Mouse (Mus musculus) regulatory T cell (primary cell): ENCODE results near the gene Serpina3n.
"Not testable (repeated sequence)": the region's sequence is repeated elsewhere in the genome, so short reads cannot be mapped to it uniquely, and the experiment has no call there.

Experiments used
- in situ Hi-C: fragments of 300-600 bp; cut with MboI, MseI; formaldehyde crosslinking; loops from one replicate; pipeline ENCODE4 v1.15.1; 2025; ENCODE audit warnings: high pct_unique_total_duplicates

The Serpina3n gene

DNA sequence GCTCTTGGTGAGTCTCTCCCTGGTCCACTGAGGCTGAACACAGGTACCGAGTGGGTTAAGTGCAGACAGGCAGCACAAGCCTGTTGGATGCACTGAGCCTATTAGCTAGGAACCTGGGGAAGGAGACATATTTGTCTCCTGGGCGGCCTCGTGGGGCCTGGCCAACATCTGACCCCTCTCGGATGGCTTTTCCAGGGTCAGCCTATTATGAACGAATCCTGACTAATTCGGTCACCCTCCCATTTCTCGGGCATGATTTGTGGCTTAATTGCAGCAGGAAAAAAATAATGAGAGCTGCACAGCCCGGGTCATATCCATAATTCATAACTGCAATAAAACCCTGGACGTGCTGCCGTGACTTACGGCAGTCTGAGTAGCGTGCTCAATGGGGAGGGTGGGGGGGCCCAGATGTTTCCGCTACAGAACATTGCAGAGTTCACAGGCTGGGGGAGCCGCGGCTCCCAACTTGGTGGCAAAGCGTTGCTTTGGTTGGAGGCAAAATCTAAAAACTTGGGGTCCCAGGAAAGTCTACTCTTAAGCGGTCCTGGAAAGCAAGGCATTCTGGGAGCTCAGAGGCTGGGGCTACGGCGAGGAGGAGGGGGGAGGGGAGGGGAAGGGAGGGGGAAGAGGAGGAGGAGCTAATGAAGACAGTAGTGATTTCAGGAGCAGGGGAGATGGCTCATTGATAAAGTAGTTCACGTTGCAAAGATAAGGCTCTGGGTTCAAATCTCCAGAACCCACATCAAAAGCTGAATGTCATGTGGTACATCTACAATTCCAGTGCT is 27.6 kb downstream of the Serpina3n start:
- in situ Hi-C loops, result no loop called here

DNA sequence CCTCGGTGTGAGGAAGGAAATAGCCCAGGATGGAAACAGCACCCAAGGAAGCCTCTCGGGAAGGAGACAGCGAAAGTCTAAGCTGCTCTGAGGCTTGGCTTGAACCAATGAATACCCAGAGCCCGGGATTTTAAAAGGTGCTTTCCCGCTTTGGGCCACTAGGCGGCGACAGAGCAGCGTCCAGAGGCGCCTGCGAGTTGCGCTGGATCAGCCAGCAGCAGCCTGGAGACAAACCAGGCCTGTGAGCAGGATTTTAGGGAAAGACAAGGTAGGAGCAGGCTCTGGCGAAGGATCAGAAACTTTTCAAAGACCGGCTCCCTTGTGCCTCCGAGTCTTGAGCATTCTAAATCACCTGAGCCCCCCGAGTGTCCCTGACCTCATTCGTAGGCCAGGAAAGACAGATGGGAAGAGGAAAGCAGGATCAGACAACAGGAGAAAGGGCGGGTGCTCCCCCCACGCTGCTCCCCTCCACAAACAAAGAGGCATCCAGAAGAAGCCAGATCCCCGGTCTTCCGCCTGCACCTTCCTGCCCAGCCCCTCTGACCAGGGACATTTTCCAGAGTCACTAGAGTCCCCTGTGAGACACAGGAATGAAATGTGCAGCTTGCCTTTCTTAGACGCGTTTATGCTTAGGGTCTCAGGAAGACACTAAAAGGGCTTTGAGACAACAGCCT is 33.7 kb downstream of the Serpina3n start:
- in situ Hi-C loops, result no loop called here

DNA sequence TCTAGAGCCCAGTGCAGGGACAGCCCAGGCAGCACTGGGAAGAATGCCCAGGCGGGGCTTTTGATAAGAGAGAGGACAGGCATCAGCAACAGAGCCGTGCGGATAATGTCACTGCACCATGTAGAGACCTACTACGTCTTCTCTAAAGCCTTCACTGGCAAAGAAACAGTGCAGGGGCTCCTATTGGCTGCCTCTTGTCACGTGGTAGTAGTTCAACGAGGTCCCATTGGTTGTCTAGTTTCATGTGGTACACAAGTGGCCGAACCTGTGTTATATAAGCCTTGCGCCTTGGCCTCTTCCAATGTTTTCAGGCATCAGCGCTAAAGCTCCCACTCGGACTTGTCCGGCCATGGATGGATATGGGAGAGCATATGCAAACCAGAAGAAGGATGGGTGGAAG is 37.2 kb downstream of the Serpina3n start:
- in situ Hi-C loops, result no loop called here

DNA sequence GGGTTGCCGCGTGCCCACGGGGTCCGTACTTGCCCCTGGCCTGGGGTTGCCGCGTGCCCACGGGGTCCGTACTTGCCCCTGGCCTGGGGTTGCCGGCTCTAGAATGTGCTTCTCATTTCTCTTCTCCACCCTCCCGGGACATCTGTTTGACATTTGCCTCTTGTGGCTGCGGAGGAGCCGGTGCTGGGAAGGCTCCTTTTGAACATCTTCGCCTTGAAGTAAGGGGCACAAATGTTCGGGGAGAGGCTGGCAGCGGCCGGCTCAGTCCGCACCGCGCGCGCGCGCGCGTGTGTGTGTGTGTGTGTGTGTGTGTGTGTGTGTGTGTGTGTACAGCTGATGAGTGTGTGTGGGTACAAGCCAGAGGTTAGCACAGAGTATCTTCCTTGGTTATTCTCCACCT is 40.5 kb downstream of the Serpina3n start:
- in situ Hi-C loops, result not testable (repeated sequence)

DNA sequence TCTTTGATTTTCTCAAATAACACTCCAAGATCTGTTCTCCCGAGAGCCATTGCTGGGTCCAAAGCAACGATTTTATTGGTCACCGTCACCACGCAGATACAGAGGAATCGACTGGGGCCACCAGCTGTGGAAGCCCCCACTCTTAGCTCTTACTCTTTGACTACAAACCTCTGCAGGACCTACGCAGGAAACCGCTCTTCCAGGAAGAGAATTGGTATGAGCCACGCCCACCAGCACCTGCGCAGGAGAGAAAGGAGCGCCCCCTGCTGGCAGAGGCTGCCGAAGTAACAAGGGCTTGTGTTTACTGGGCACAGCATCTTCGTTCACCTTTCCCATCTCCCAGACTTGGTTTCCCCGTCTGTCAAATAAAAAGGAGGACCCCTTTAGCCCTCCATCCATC is 41.6 kb downstream of the Serpina3n start:
- in situ Hi-C loops, result no loop called here

DNA sequence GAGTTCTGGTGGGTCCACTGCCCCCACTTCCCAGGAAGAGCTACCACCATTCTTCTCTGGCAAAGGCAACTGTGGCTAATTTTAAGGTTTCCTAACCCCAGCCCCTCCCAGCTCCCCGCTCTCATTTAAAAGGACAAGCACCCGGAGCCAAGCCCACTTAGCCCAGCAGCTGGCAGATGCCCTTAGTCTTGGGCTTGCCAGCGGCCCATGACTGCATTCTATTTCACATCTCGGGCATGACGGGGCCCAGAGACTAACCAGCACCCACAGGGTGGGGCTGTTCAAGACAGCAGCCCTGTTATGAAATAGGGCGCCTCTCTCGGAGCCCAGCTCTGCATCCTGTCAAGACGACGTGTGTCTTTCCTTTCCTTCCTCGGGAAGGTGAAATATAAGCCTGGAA is 43.7 kb downstream of the Serpina3n start:
- in situ Hi-C loops, result no loop called here

DNA sequence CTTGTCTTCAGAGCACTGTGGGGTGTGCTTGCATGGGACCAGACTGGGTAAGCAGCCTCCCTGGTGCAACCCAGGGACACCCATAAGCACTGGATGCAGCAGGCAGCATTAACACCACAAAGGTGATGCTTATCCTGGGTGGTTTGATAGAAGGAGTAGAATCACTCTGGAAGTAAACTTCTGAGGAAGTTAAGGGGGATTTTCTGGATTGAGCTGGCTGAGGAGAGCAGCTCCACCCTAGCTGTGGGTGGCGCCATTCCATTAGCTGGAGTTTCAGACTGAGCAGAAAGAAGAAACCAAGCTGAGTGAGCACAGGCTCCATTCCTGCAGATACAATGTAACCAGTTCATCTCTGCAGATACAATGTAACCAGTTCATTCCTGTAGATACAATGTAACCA is 46.5 kb downstream of the Serpina3n start:
- in situ Hi-C loops, result no loop called here

DNA sequence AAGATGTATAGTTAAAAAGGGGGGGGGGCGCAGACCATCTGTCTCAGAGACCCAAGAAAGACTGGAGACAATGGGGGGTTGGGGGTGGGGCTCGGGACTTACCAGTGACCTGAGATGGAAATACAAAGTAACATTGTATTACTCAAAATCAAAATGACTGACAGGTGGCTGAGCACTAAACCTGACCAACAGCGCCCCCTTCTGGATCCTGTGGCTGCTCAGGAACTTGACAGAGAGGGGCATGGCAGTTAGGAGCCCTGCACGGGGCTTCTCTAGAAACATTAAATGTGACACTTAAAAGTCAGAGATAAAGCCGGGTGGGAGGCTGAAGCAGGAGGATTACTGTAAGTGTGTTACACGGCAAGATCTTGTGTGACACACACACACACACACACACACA is 52.8 kb downstream of the Serpina3n start:
- in situ Hi-C loops, result no loop called here

DNA sequence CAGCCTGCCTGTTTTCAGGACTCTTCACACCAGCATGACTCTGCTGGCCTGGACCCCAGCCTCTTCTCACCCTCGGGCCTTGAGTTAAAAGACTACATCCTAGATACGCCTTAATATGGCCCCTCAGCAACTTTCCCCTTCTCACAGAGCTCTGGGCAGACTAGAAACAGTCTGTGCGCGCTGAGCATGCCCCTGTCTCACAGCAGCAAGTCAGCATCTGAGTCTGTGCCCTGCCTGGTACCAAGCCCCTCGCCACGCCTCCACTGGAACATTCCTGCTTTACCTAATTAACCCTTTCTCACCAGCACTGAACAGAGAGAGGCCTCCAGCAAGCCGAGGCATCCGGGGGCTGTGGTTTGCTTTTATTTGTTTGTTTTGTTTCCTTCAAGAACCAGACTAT is 54.8 kb downstream of the Serpina3n start:
- in situ Hi-C loops, result no loop called here
